Mouse (Mus musculus): Measurements from ENCODE around the gene Dnajb2. TPM values are rescaled to one million over a fixed set of nuclear protein-coding genes. Genes with fewer than 3 reads are reported as not detected.

Gene Dnajb2
- total RNA-seq, 2 experiments from 2014 or later: 32.4 to 33.2 TPM

DNA sequence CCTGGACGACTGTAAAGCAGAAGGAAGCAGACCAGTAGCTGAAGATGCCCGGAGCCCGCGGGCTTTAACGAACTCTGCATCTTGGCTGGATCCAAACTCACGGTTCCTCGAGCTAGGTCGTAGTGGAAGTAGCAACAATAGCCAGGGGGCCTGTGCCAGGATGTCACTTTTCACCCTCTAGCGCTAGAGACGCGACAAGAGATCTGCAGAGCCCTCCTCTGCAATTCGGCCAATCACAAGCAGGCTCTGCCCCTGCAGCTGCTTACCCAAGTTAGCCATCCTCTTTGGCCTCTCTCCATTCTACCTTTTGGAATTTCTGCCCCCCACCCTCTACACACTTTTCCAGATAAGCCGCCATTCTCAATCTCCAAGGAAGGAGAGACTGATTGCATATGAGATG, 42.0 kb downstream of the Dnajb2 start, which contains the start of gene Resp18:
Gene Resp18 (minus strand): TSS at position 188 of the 400 bp plus-strand sequence.
- intact Hi-C loops (cut with DNase I; ENCODE audit: low total_unique reads): no loop called here

DNA sequence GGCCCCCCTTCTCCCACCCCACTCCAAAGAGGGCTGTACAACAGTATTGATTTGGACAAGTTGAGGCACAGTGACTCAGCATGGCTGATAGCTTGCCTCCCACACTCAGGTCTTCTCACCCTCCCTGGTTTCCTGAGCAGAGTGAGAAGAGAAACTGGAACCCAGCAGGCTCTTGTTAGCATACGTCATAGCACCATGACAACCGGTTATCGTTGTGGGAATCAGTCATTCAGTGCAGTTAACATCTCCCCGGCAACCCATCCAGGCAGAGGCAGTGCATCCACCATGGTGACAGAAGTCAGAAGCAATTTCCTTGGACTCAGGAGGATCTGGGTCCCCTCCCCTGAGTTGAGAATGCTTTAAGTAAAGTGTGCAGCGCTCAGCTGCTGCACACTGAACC, 46.8 kb downstream of the Dnajb2 start:
- intact Hi-C loops (cut with DNase I; ENCODE audit: low total_unique reads): no loop called here
- no peak for DNase-seq

More for the DNA sequence above, 42.0 kb downstream of the Dnajb2 start, which contains the start of gene Resp18:
- DNase-seq: no peak

DNA sequence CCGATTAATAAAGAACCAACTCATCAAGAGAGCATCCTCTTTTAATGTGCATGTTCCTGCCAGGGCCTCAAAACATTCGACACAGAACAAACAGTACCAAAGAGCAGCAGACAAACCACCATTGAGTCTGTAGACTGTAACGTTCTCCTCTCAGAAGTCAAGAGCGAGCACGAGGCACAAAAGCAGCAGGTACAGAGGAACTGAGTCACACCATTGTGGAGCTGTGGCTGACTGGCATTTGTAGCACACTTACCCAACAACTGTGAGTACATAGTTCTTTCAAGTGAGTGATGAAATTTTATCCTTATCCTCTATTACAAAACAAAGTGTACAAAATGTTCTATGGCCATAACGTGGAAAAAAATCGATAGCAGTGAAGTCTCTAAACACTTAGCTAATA, 48.7 kb downstream of the Dnajb2 start:
- intact Hi-C loops (cut with DNase I; ENCODE audit: low total_unique reads): no loop called here

DNA sequence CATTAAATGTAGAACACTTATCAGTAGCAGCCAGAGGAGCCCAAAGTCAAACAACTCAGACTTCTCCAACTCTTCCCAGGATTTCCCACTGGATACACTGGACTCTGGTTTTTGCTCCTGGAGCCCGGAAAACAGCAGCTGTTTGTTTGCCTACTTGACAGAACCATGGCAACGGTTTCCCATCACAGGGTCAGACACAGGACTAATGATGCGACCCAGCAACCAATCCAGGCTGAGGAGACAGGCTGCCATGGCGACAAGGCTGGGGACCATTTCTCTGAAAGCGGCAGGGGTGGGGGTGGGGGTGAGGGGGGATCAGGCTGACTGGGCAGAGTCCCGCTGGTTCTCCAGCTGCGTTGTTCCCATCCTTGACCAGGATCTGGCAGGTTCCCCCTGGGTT, 53.2 kb downstream of the Dnajb2 start:
- DNase-seq: no peak
- intact Hi-C loops (cut with DNase I; ENCODE audit: low total_unique reads): no loop called here

More for the DNA sequence above, 48.7 kb downstream of the Dnajb2 start:
- no peak for DNase-seq

DNA sequence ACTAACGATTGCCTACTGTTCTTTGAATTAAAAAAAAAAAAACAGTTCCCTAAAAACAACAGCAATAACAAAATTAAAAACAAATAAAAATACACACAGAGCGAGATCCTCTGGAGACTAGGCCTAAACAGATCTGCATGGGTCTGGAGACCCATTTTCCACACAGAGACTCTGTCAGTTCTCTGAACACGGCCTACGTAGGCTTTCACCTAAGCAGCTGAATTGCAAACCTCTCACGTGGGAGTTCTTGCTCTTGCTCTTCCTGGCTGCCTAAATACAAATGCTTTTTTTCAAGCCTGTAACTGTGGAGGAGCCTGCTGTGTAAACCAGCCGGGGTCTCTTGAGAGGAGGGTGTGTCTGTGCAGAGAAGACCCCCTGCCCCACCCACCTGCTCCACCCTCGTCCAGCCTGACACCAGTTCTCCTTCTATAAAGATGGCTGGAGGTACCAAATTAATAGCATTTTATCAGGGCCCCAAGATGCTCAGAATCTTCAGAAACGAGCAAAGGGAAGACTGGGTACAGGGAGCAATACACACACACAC, 53.8 kb downstream of the Dnajb2 start:
- intact Hi-C loops (cut with DNase I; ENCODE audit: low total_unique reads): no loop called here
- no peak for DNase-seq

DNA sequence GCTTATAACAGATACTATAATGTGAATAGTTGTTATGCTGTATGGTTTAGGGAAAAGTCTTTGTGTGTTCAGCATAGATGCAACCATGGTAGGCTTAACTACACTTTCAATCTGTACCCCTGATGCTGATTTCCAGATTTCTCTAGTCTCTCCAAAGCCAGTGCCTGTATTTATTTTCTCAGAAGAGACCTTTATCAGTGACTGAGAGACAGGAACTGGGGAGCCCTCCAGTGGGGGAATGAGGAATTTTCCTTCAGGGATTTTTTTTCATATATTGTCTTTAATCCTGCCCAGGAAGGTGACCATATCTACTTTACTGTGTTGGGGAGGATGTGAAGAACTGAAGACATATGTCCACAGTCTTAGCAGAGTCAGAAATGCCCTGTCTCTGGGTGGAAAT, 54.4 kb downstream of the Dnajb2 start:
- DNase-seq: no peak

DNA sequence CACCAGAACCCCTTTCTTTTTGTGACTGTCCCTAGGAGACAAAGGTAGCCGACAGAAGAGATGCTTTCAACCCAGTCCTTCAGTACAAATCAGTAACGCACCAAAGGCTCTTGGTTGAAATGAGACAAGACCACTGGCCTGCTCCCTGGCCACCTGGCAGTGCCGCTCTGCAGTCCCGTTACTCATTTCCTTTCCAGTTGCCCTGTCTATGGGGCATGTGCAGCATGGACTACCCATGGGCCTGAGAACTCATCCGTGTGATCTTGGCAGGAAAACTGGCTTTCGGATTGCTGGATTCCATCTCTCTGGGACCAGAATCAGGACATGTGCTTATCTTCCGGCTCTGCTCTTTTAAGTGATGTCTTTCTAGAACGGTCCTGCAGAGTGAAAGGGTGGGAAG, 55.1 kb downstream of the Dnajb2 start:
- no peak for DNase-seq
- intact Hi-C loops (cut with DNase I; ENCODE audit: low total_unique reads): no loop called here

More for the DNA sequence above, 54.4 kb downstream of the Dnajb2 start:
- intact Hi-C loops (cut with DNase I; ENCODE audit: low total_unique reads): no loop called here

DNA sequence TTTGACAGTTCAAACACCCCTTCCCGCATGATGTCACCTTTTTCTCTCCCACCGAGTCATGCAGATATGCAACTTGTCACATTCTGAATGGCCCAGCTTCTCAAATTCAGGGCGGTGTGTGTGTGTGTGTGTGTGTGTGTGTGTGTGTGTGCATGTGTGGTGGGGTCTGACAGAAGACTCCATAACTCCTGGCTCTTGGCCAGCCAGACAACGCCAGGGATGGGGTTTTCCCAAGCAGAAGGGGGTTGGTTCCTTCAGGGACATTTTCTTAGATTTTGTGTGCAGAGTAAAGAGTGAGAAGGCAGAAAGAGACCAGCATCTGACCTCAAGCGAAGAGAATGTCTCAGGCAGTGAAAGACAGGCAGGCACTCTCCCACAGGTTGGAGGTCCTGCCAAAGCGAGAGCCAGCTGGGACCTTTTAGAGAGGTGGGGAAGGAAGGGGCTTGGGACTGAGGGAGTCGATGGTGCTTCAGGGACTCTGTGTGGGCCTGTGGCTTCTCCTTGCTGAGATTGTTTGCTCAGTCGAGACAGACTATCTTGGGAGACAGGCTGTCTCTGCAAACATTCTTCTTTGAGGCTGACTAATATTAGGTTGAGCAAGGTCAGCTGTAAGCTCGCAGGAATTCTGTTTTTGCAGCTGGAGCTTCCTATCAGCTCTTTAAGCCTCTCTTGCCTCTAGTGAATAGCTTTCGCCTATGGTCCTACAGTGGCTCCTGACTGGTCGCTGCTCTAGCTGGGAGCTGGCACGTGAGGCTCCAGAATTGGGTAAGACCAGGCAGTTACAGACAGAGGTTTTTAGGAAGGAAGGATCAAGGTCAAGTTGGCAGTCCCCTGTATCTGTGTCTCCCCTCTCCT, 56.5 kb downstream of the Dnajb2 start:
- no peak for DNase-seq

DNA sequence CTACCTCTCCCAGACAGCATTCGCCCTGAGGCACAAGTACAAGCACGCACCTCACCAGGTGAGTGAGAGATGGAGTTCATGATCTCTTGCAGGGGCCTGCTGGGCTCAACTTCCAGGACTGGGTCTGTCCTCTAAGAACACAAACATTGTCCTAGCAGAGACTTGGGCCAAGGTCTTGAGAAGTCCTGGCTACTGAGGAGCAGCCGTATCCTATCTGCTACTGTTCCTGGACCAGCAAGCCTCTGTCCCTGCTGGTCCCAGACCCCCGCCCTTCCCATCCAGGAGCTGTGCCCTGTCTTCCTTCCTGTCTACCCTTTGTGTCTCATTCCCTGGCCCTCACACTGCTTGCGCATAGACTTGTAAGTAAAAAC, 57.1 kb downstream of the Dnajb2 start:
- no peak for DNase-seq
- intact Hi-C loops (cut with DNase I; ENCODE audit: low total_unique reads): no loop called here

More for the DNA sequence above, 56.5 kb downstream of the Dnajb2 start:
- intact Hi-C loops (cut with DNase I; ENCODE audit: low total_unique reads): no loop called here

DNA sequence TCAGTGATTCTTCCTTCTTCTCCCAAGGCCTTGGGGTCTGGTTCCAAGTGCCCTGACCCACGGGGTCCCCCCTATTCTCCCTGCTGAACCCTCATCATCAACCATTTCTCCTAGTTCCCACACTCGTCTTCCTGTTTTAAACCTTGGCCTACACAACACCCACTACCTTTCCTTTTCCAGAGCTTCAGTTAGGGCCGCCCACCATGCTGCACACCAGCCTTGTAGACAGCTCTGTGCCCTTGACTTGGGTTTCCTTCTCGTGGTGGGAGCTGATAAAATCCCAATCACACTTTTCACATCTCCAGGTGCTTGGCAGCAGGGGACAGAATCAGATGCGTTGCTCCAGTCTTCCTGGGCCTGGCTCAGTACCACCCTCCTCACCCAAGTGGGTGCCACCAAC, 58.1 kb downstream of the Dnajb2 start:
- no peak for DNase-seq
- intact Hi-C loops (cut with DNase I; ENCODE audit: low total_unique reads): no loop called here

Small RNA genes lying within 50 kb of the gene (microRNA-seq; reads per million reads assigned to microRNA genes)
- gene Gm27943: 0 reads per million in 2 experiments

Other genes starting within 250 kb of the Dnajb2 start
- 1 to 10 TPM; 4.8 to 5.1 TPM for gene Nhej1, start 111.2 kb upstream of the Dnajb2 start, total RNA-seq (2021)
- under 1 TPM in 1 of 2 experiments, not detected in 1; 0.11 TPM for gene Slc23a3, start 102.5 kb upstream of the Dnajb2 start, total RNA-seq (2021)
- 10 to 100 TPM; 15.1 to 18.4 TPM for gene Cnppd1, start 93.7 kb upstream of the Dnajb2 start, total RNA-seq (2021)
- gene Retreg2, start 93.6 kb upstream of the Dnajb2 start, total RNA-seq (2021): 10 to 100 TPM; 13.2 to 15.1 TPM
- 10 to 100 TPM; 14.9 to 17.0 TPM for gene Zfand2b, start 67.8 kb upstream of the Dnajb2 start, total RNA-seq (2021)
- gene Abcb6, start 56.0 kb upstream of the Dnajb2 start, total RNA-seq (2021): 10 to 100 TPM; 25.2 to 26.4 TPM
- gene Ankzf1, start 44.3 kb upstream of the Dnajb2 start, total RNA-seq (2021): 1 to 10 TPM; 4.0 to 5.7 TPM
- gene Atg9a, start 44.2 kb upstream of the Dnajb2 start, total RNA-seq (2021): 10 to 100 TPM; 58.2 to 61.7 TPM
- 1 to 10 TPM; 4.5 to 4.8 TPM for gene Glb1l, start 25.6 kb upstream of the Dnajb2 start, total RNA-seq (2021)
- gene Stk16, start 25.6 kb upstream of the Dnajb2 start, total RNA-seq (2021): 10 to 100 TPM; 27.2 to 28.2 TPM
- gene Tuba4a, start 16.5 kb upstream of the Dnajb2 start, total RNA-seq (2021): 100 to 1,000 TPM; 475 to 599 TPM
- not detected for gene A630095N17Rik, start 4.3 kb upstream of the Dnajb2 start, total RNA-seq (2021)
- gene Ptprn, start 28.1 kb downstream of the Dnajb2 start, total RNA-seq (2021): under 1 TPM; 0.08 to 0.13 TPM
- not detected for gene Resp18, start 42.0 kb downstream of the Dnajb2 start, total RNA-seq (2021)
- gene Dnpep, start 81.6 kb downstream of the Dnajb2 start, total RNA-seq (2021): 10 to 100 TPM; 52.7 to 54.6 TPM
- 1,000 to 10,000 TPM; 1,553 to 1,562 TPM for gene Des, start 123.9 kb downstream of the Dnajb2 start, total RNA-seq (2021)
- gene Speg, start 138.9 kb downstream of the Dnajb2 start, total RNA-seq (2021): 100 to 1,000 TPM; 167 to 173 TPM
- 10 to 100 TPM; 34.5 to 38.7 TPM for gene Gmppa, start 199.5 kb downstream of the Dnajb2 start, total RNA-seq (2021)
- gene Asic4, start 214.0 kb downstream of the Dnajb2 start, total RNA-seq (2021): not detected
- gene Chpf, start 242.9 kb downstream of the Dnajb2 start, total RNA-seq (2021): 10 to 100 TPM; 14.9 to 20.7 TPM
- gene Tmem198, start 243.1 kb downstream of the Dnajb2 start, total RNA-seq (2021): under 1 TPM; 0.09 to 0.25 TPM

Data from gastrocnemius, postnatal 14 days (tissue).